Mouse (Mus musculus): ENCODE results near the gene Commd7. TPM values are rescaled to one million over a fixed set of nuclear protein-coding genes. Genes with fewer than 3 reads are reported as not detected.

Commd7 gene
- total RNA-seq, 4 experiments from 2014 or later, result 10.1 to 11.2 (median 10.2) TPM

DNA sequence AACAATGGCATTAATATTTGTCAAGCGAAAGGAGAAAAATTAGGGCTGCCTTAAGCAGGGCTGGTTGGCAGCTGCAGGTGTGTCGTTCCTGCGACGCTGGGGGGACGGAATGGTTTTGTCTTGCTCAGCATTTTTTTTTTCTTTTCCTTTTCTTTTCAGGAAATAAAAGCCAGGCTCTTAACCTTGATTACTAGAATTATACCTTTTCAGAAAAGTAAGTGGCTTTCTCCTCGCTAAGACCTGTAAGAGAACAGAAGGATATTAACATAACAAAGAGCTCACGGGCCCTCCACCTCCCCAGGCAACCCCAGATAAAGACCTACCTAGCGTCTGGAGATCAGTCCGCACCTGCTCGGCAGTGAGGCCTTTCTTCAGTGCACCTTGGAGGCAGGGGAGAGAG lies 10.1 kb downstream of the Commd7 start:
- DNase-seq (ENCODE audit: low spot score in 2 of 2), result no peak

GRCm38 (mm10) chr2:153618889-153619288 lies 13.7 kb downstream of the Commd7 start:
- no peak for DNase-seq (ENCODE audit: low spot score in 2 of 2)

GRCm38 (mm10) chr2:153618439-153618838 lies 14.1 kb downstream of the Commd7 start:
- no peak for DNase-seq (ENCODE audit: low spot score in 2 of 2)

GRCm38 (mm10) chr2:153616893-153617292 lies 15.7 kb downstream of the Commd7 start:
- DNase-seq (ENCODE audit: low spot score in 2 of 2), result no peak

GRCm38 (mm10) chr2:153612594-153613281 lies 19.8 kb downstream of the Commd7 start:
- no peak for DNase-seq (ENCODE audit: low spot score in 2 of 2)

DNA sequence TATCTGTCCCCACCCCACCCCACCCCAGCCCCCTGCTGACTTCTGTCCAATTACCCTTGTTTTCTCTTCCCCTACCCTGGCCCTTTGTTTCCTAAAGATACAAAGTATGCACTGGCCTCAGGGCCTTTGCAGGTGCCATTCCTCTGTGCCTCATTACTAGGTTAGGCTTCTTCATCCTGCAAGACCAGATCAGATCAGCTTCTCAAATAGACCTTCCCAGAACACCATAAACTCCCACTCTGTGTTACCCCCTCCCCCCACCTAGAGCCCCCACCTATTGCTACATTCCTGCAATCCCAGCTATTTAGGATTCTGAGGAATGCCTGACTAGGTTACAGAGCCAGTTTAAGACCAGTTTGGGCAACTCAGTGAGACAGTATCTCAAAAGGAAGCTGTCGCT lies 20.8 kb downstream of the Commd7 start:
- DNase-seq (ENCODE audit: low spot score in 2 of 2), result no peak

- no peak for DNase-seq (ENCODE audit: low spot score in 2 of 2)
These were observed 21.3 kb downstream of the Commd7 start for GRCm38 (mm10) chr2:153611241-153611630.

DNA sequence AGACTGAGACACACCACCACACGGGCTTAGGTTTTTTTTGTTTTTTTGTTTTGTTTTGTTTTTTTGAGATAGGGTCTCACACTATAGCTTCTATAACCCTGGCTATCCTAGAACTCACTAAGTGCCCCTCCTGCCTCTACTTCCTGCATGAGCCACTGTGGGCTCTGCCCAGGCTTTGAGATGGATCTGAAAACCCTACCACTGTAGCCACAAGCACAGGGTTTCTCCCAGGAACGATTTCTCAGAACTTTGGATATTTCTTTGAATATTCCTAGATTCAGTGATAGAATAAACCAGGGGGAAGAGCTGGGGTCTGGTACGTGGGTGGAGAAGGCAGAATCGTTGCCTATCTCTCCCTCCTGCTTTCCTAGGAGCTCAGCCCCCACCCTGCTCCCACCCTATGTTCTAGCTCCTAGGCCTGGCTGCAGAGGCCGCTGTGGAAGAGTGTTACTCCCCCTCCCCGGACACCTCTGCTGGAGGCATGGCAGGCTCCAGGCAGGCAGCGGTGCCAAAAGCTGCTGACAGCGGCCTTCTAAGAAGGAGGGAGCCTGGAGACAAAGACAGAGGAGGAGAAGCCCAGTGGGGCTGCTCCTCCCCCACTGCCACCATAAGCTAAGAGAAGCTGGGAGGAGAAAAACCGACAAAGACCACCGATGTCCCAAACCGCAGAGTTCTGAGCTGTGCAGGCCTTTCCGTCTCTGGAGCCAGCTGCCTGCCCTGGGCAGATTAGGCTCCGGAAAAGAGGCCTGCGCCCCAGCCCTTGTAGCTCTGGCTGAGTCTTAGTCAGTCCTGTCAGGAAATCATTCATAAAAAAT lies 21.9 kb downstream of the Commd7 start:
- no peak for DNase-seq (ENCODE audit: low spot score in 2 of 2)

DNA sequence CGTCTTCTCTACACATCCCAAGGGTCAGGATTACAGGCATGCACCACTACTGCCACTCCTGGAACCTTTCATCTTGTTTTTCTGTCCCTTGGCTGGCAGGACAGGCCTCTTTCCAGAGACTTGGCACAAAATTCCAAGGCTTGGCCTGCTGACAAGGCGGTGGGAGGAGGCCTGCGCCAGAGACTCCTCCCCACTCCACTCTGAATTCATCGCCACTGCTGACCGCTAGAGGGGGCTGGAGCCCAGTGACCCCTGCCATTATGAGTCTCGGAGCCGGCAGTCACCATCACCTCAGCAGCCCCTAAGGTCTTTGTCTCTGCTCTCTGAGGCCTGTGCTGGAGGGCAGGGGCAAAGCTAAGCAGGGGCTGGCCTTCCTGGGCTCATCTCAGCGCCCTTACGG lies 23.0 kb downstream of the Commd7 start:
- DNase-seq (ENCODE audit: low spot score in 2 of 2), result peak; percentile 66 to 74

- DNase-seq (ENCODE audit: low spot score in 2 of 2), result no peak
These were observed 23.5 kb downstream of the Commd7 start for GRCm38 (mm10) chr2:153609058-153609457.

DNA sequence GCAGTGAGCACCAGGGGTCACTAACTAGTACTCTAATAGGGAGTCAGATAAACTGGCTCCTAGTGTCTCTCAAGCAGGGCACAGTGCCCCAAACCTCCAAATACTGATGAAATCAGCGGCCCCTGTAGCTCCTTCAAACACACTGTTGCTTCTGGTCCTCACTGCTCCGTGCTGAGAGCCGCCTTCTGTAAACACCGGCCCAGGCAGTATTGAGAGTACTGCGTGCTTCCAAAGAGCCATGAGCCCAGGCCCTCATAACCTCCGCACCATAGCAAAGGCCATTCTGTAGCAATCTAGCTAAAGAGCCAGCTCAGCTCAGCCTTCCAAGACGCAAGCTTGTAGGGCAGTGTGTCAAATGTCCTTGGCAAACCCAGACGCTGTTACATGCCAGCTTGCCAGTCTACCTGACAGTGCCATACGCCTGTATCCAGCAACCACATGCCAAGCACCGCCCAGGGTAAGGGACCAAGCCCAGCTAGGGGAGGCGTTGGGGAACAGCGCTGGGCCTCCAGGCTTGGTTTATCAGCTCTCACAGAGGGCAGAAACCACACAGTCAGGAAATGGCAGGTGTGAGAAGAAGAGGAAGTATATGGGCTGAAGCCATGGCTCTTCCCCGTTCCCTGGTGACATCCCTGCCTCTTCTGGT lies 24.6 kb downstream of the Commd7 start:
- DNase-seq (ENCODE audit: low spot score in 2 of 2), result peak; percentile 73 to 80

- DNase-seq (ENCODE audit: low spot score in 2 of 2), result no peak
These were observed 26.2 kb downstream of the Commd7 start for GRCm38 (mm10) chr2:153606421-153606820.

GRCm38 (mm10) chr2:153603724-153604123 lies 28.9 kb downstream of the Commd7 start:
- DNase-seq (ENCODE audit: low spot score in 2 of 2), result no peak

- peak; percentile 18 to 42 for DNase-seq (ENCODE audit: low spot score in 2 of 2)
These were observed 31.6 kb downstream of the Commd7 start for GRCm38 (mm10) chr2:153600667-153601648.

DNA sequence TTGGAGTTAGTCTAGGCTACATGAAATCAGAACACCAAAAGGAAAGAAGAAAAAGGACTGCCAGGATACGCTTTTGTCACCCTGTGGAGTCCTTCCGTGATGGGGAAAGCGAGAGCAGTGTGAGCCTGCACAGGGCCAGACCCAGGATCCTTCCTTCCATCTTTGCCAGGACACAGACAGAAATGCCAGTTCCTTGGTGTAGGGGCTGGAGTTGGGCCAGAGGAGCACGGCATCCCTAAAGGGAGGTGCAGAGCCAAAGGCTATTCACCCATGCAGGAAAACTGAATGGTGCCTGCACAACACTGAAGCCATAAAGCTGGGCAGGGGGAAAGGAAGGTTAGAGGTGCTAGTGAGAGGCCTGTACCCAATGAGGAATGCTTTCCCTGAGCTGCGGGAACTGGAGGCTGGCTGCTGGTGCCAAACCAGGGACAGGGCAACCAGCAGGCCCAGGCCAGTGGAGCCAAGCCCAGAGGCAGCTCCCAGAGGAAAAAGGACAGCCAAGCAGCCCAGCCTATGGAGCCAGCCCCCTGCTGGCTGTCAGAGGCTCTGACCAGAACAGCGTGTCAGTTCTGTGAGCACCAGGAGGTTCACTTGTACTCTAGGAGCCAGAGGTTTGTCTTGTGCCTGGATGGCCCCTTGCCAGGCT lies 32.4 kb downstream of the Commd7 start:
- peak; percentile 30 to 45 for DNase-seq (ENCODE audit: low spot score in 2 of 2)

DNA sequence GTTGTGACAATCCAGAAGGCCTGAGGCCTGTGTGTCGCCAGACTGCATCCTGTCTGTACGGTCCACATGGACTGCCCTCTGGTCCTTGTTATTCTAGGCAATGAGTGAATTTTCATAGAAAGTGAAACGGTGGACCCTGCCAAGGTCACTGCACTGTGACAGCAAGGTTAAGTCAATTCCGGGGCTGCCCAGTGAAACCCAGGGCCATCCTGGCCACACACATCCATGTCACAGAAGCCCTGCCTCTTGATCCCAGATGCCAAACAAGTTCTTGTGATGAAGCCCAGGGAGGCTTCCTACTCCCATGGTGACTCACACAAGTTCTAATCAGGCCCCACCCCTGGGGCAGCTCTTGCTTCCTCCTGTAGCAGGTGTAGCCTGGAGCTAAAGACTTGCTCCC lies 35.0 kb downstream of the Commd7 start:
- DNase-seq (ENCODE audit: low spot score in 2 of 2), result no peak

DNA sequence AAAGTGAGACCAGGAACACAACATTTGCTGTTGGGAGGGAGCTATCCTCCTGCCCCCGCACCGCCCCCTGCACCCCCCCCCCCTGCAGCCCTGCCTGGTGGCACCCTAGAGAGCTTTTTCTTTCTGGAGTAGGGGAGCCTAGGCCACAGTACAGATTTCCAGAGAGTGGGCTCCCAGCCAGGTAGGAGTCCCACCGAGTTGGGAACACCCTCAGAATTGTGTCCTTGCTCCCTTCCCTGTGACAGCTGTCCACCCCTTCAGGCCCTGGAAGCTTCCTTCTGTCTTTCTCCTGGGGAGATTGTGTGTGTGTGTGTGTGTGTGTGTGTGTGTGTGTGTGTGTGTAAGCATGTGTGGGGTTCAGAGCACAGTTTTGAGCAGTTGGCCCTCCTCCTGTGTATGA lies 35.6 kb downstream of the Commd7 start:
- DNase-seq (ENCODE audit: low spot score in 2 of 2), result no peak

DNA sequence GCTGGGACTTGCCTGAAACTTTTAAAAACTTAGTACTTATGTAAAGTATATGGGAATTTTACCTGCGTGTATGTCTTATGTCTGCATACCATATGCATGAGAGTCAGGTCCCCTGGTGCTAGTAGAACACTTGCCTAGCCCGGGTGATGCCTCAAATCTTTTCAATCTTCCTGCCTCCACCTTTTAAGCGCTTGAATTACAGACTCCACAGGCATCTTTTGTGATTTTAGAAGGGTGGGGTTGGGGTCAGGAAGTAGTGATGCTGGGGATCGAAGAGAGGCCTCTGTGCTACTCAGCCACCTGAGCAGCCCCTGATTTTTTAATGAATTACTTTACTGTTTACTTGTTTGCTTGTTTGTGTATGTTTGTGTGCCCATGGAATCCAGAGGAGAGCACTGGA lies 37.6 kb downstream of the Commd7 start:
- no peak for DNase-seq (ENCODE audit: low spot score in 2 of 2)

DNA sequence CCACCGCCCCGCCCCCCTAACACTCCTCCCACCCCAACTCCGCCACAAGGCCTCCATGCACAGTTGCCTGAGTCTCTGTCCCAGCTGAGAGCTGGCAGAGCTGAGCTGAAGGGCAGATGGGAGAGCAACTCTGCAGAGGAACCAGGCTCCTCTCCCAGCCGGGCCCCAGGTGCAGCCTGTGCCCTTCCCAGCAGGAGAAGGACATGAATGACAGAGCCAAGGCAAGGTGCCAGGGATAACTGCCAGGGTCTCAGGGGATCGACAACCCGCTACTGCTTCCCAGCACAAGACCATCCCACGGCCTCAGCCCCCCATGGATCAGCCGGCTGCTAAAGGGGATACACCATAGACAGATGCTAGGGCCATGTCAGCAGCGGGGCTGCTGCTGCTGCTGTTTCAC lies 39.4 kb downstream of the Commd7 start:
- no peak for DNase-seq (ENCODE audit: low spot score in 2 of 2)

Measured in gastrocnemius, adult 8-10 months (tissue).